Mouse (Mus musculus): Measurements from ENCODE around the gene Pigm.

DNA sequence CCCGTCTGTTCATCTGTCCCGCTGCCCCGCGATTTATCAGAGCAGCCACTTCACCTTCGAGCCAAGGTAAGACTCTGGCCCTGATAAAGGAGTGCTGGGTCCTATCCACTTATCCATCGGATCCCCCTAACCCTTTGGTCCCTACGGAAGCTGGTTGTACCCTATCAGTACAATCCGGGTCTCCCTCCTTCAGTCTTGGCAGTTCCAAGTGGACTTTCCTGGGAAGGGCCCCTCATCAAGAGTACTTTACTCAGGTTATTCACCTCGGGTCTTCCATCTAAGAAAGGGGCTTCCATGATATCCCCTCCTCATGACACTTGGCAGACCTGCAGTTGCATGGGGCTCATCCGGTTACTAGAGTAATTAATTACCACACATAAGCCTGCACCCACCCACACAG, 35.0 kb upstream of the Pigm start:
- TF ChIP-seq CTCF (IDR thresholded peaks at IDR 0.05; ENCODE audit: borderline replicate concordance, insufficient read depth, low read depth, low read length) (no peak), POLR2A (IDR thresholded peaks at IDR 0.05; ENCODE audit: borderline replicate concordance, insufficient read depth, low read length) (no peak)

Data from cerebellum, adult 2 months (tissue).